8 mouse cellular contexts compared by ENCODE assay signal in genomic region chr1:169459071-169459782, GRCm38 (mm10).
DNase-seq lines count a peak whose midpoint lies in the region; ATAC-seq and TF ChIP-seq lines count a peak whose summit lies in the region.

No protein-coding gene starts in this region.

- no peaks in the 10 kb centered on the region for H3K36me3 ChIP-seq in embryonic facial prominence, embryonic 11.5 days (replicated peaks; ENCODE audit: control insufficient read depth, insufficient read depth, low read depth, low read length)
- no peaks in the 10 kb centered on the region for H3K36me3 ChIP-seq in heart, embryonic 15.5 days
- no peaks in the 10 kb centered on the region for H3K36me3 ChIP-seq in lung, embryonic 14.5 days (ENCODE audit: insufficient read depth)

- H3K4me1 ChIP-seq in embryonic facial prominence, embryonic 11.5 days (ENCODE audit: control insufficient read depth, insufficient read depth, low read length), result 0 out of 2 replicates have a peak, but pooled peaks cover 2% of the 10 kb centered on the region
- no peaks in the 10 kb centered on the region for H3K4me1 ChIP-seq in heart, embryonic 15.5 days (replicated peaks)
- no peaks in the 10 kb centered on the region for H3K4me1 ChIP-seq in lung, embryonic 14.5 days (ENCODE audit: insufficient read depth)

- peak; percentile 77 for DNase-seq in ES-CJ7 (ENCODE audit: low read depth, low spot score)
- DNase-seq in adrenal gland, postnatal 10 days, result peak; percentile 72
- peak; percentile 91 for DNase-seq in embryonic facial prominence, embryonic 11.5 days (ENCODE audit: low spot score)
- DNase-seq in kidney, postnatal 10 days, result peak; percentile 83
- peak; percentile 95 for DNase-seq in lung, embryonic 14.5 days
- peak; percentile 47 for DNase-seq in ovary, postnatal 36 days (ENCODE audit: low spot score)
- DNase-seq in spleen, postnatal 14 days (ENCODE audit: low spot score in 2 of 2), result no peak

- no peak overlapping the region for H3K4me3 ChIP-seq in embryonic facial prominence, embryonic 11.5 days (ENCODE audit: low read depth, low read length)
- no peak overlapping the region for H3K4me3 ChIP-seq in heart, embryonic 15.5 days
- no peak overlapping the region for H3K4me3 ChIP-seq in lung, embryonic 14.5 days (ENCODE audit: low read depth, low read length)

- no peak overlapping the region for H3K27ac ChIP-seq in embryonic facial prominence, embryonic 11.5 days (replicated peaks; ENCODE audit: low read depth, low read length)
- H3K27ac ChIP-seq in heart, embryonic 15.5 days, result no peak overlapping the region
- H3K27ac ChIP-seq in lung, embryonic 14.5 days (ENCODE audit: low read depth), result no peak overlapping the region

- H3K4me2 ChIP-seq in embryonic facial prominence, embryonic 11.5 days (ENCODE audit: low read depth, low read length), result no peak overlapping the region
- H3K4me2 ChIP-seq in heart, embryonic 15.5 days, result peak overlapping the region; percentile 52
- H3K4me2 ChIP-seq in lung, embryonic 14.5 days, result peak overlapping the region; percentile 52

- 19% methylated on average over 11 of the region's 11 CpGs for whole genome bisulfite sequencing in embryonic facial prominence, embryonic 11.5 days
- WGBS in heart, embryonic 15.5 days, result 24% methylated on average over 11 of the region's 11 CpGs
- 14% methylated on average over 11 of the region's 11 CpGs for WGBS in lung, embryonic 14.5 days

- no peaks in the 10 kb centered on the region for H3K27me3 ChIP-seq in embryonic facial prominence, embryonic 11.5 days (ENCODE audit: control insufficient read depth, insufficient read depth, low read length)
- H3K27me3 ChIP-seq in heart, embryonic 15.5 days, result no peaks in the 10 kb centered on the region
- no peaks in the 10 kb centered on the region for H3K27me3 ChIP-seq in lung, embryonic 14.5 days (ENCODE audit: insufficient read depth, low read length)

- no peaks in the 10 kb centered on the region for H3K9me3 ChIP-seq in embryonic facial prominence, embryonic 11.5 days (replicated peaks; ENCODE audit: control insufficient read depth, low read length)
- H3K9me3 ChIP-seq in heart, embryonic 15.5 days (replicated peaks), result no peaks in the 10 kb centered on the region
- H3K9me3 ChIP-seq in lung, embryonic 14.5 days (ENCODE audit: low read depth, low read length), result no peaks in the 10 kb centered on the region

- TF ChIP-seq CTCF in lung, embryonic 14.5 days (IDR thresholded peaks at IDR 0.05; ENCODE audit: low read depth), result peak; percentile 90

- H3K9ac ChIP-seq in embryonic facial prominence, embryonic 11.5 days (replicated peaks; ENCODE audit: low read length), result 0 out of 2 replicates have a peak overlapping the region, but pooled peaks have one; percentile 6
- no peak overlapping the region for H3K9ac ChIP-seq in heart, embryonic 15.5 days
- H3K9ac ChIP-seq in lung, embryonic 14.5 days, result no peak overlapping the region

- ATAC-seq in embryonic facial prominence, embryonic 11.5 days (replicated peaks; ENCODE audit: insufficient number of reproducible peaks, low FRiP score, low TSS enrichment, low read depth), result peak; percentile 62
- no peak; the same call in 1 of the 2 replicates for ATAC-seq in heart, embryonic 15.5 days (replicated peaks; ENCODE audit: insufficient number of reproducible peaks, insufficient read depth, low FRiP score, low read depth)
- ATAC-seq in lung, embryonic 14.5 days (ENCODE audit: insufficient read depth), result peak; percentile 70

Comparison
In these comparisons a context has a peak if more than half of its experiments do, and no peak if none do; other contexts are left out.
1. DNase-seq: peak in ES-CJ7 (single experiment), adrenal gland, postnatal 10 days (single experiment), embryonic facial prominence, embryonic 11.5 days (single experiment), kidney, postnatal 10 days (single experiment), lung, embryonic 14.5 days (single experiment) and ovary, postnatal 36 days (single experiment); none in spleen, postnatal 14 days (0 of 2).